Mouse (Mus musculus): Measurements from ENCODE around the gene Ptpn1. TPM values are rescaled to one million over a fixed set of nuclear protein-coding genes. Genes with fewer than 3 reads are reported as not detected.

Ptpn1 gene
- total RNA-seq, 4 experiments from 2014 or later, result 56.1 to 70.3 (median 60.7) TPM

GRCm38 (mm10) chr2:167948047-167948446, 16.2 kb downstream of the Ptpn1 start:
- DNase-seq, result no peak

GRCm38 (mm10) chr2:167948557-167948956, 16.7 kb downstream of the Ptpn1 start:
- no peak for DNase-seq

GRCm38 (mm10) chr2:167949250-167949649, 17.4 kb downstream of the Ptpn1 start:
- no peak for DNase-seq

- DNase-seq, result no peak
Measured at GRCm38 (mm10) chr2:167949808-167950207, 18.0 kb downstream of the Ptpn1 start.

GRCm38 (mm10) chr2:167950681-167951080, 18.8 kb downstream of the Ptpn1 start:
- no peak for DNase-seq

GRCm38 (mm10) chr2:167951301-167952211, 19.7 kb downstream of the Ptpn1 start:
- DNase-seq, result peak; percentile 72

GRCm38 (mm10) chr2:167953819-167954218, 22.0 kb downstream of the Ptpn1 start:
- DNase-seq, result no peak

- DNase-seq, result no peak
Measured at GRCm38 (mm10) chr2:167954928-167955327, 23.1 kb downstream of the Ptpn1 start.

- DNase-seq, result no peak
Measured at GRCm38 (mm10) chr2:167957539-167957938, 25.7 kb downstream of the Ptpn1 start.

GRCm38 (mm10) chr2:167958082-167958788, 26.4 kb downstream of the Ptpn1 start:
- DNase-seq, result no peak

GRCm38 (mm10) chr2:167958843-167959242, 27.0 kb downstream of the Ptpn1 start:
- peak; percentile 93 for DNase-seq

- DNase-seq, result no peak
Measured at GRCm38 (mm10) chr2:167959384-167959911, 27.6 kb downstream of the Ptpn1 start.

GRCm38 (mm10) chr2:167959996-167960395, 28.1 kb downstream of the Ptpn1 start:
- DNase-seq, result no peak

- DNase-seq, result no peak
Measured at GRCm38 (mm10) chr2:167960584-167960983, 28.7 kb downstream of the Ptpn1 start.

GRCm38 (mm10) chr2:167962347-167962746, 30.5 kb downstream of the Ptpn1 start:
- DNase-seq, result no peak

GRCm38 (mm10) chr2:167963176-167963575, 31.3 kb downstream of the Ptpn1 start:
- DNase-seq, result no peak

GRCm38 (mm10) chr2:167963778-167964300, 32.0 kb downstream of the Ptpn1 start:
- no peak for DNase-seq

- DNase-seq, result peak; percentile 39
Measured at GRCm38 (mm10) chr2:167964320-167964719, 32.5 kb downstream of the Ptpn1 start.

- DNase-seq, result no peak
Measured at GRCm38 (mm10) chr2:167965911-167966310, 34.1 kb downstream of the Ptpn1 start.

GRCm38 (mm10) chr2:167968504-167968903, 36.6 kb downstream of the Ptpn1 start:
- no peak for DNase-seq

GRCm38 (mm10) chr2:167969851-167970541, 38.1 kb downstream of the Ptpn1 start:
- DNase-seq, result no peak

GRCm38 (mm10) chr2:167972146-167972545, 40.3 kb downstream of the Ptpn1 start:
- DNase-seq, result no peak

Measured in adrenal gland, adult 8-10 months (tissue).